Mouse (Mus musculus) testis, adult 2 months (tissue): ENCODE measurements around the gene Sin3b.

ENCODE experiments used
- CTCF ChIP-seq: fragments of 200-500 bp; IDR thresholded peaks from 2 replicates; pipeline ENCODE4 v1.5.1; 2012; ENCODE audit warnings: low read depth, mild to moderate bottlenecking, inconsistent platforms, low read length, moderate library complexity; ENCODE audit not compliant: control insufficient read depth, insufficient read depth, insufficient replicate concordance
- POLR2A ChIP-seq: fragments of 200-500 bp; IDR thresholded peaks from 2 replicates; pipeline ENCODE4 v1.6.1; 2012; ENCODE audit warnings: low read depth, mild to moderate bottlenecking, inconsistent platforms, low read length, moderate library complexity; ENCODE audit not compliant: control insufficient read depth

DNA sequence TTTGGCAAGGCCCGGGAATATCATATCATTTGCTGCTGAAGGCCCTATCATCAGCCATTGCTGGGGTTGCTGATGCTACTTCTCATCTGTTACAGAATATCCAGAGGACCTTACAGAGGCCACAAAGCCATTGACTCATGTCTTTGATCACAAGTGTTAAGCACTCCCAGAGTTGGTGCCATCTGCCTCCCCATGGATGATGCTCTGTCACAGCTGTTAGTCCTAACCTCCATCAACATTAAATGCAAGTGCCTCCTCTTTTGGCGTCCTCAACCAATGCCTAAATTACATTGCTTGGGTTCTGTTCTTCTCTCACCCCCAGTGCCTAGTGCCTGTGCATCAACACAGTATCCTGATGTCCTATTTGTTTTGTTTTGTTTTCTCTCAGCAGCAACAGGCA lies 78.5 kb downstream of the Sin3b start:
- no peak for TF ChIP-seq POLR2A
- no peak for TF ChIP-seq CTCF
